Mouse (Mus musculus) stomach, postnatal 0 days (tissue): ENCODE data around the gene Car6.

ENCODE experiments used
- CTCF ChIP-seq: IDR thresholded peaks from 2 replicates; pipeline ENCODE4 v1.5.1; 2016; ENCODE audit warnings: antibody characterized with exemption, low read depth, mild to moderate bottlenecking, moderate library complexity
- EP300 ChIP-seq: optimal IDR thresholded peaks from 2 replicates; pipeline ENCODE3; 2016; ENCODE audit warnings: antibody characterized with exemption

- TF ChIP-seq EP300 (no peak), CTCF (no peak)
Measured at GRCm38 (mm10) chr4:150198268-150198667, 2.9 kb downstream of the Car6 start.
